Mouse (Mus musculus) liver, adult 2 months (tissue): ENCODE results near the gene Smug1. TPM values are rescaled to one million over a fixed set of nuclear protein-coding genes. Genes with fewer than 3 reads are reported as not detected.

Experiments
- DNase-seq: peaks from one replicate; pipeline ENCODE4 v3.0.0-alpha.2; 2011; ENCODE audit warnings: low read depth, low spot score; ENCODE audit errors: extremely low read depth
- H3K27ac ChIP-seq: fragments of 200-500 bp; replicated peaks from 2 replicates; pipeline ENCODE4 v1.5.1; 2012; ENCODE audit warnings: low read depth, mild to moderate bottlenecking, control low read depth, inconsistent platforms, low read length; ENCODE audit not compliant: insufficient read depth
- H3K27me3 ChIP-seq: fragments of 200-500 bp; 2 replicates; pipeline ENCODE4 v1.6.1; 2012; ENCODE audit warnings: mild to moderate bottlenecking, moderate library complexity, low read length, inconsistent platforms; ENCODE audit not compliant: control insufficient read depth, insufficient read depth
- H3K36me3 ChIP-seq: fragments of 200-500 bp; 2 replicates; pipeline ENCODE4 v1.6.1; 2012; ENCODE audit warnings: low read length, inconsistent platforms; ENCODE audit not compliant: control insufficient read depth, insufficient read depth
- H3K4me1 ChIP-seq: fragments of 200-500 bp; 2 replicates; pipeline ENCODE4 v1.6.1; 2011; ENCODE audit warnings: low read length; ENCODE audit not compliant: control insufficient read depth, insufficient read depth
- H3K4me3 ChIP-seq: fragments of 200-500 bp; 2 replicates; pipeline ENCODE4 v1.5.1; 2011; ENCODE audit warnings: low read depth, mild to moderate bottlenecking, control low read depth, low read length, moderate library complexity; ENCODE audit not compliant: insufficient read depth
- H3K79me2 ChIP-seq: fragments of 200-500 bp; 2 replicates; pipeline ENCODE4 v1.6.1; 2012; ENCODE audit warnings: inconsistent platforms, mild to moderate bottlenecking, low read length, moderate library complexity; ENCODE audit not compliant: control insufficient read depth, insufficient read depth
- H3K9ac ChIP-seq: fragments of 200-500 bp; 2 replicates; pipeline ENCODE4 v1.6.1; 2012; ENCODE audit warnings: low read depth, mild to moderate bottlenecking, control low read depth, inconsistent platforms, low read length
- CTCF ChIP-seq: fragments of 200-500 bp; IDR thresholded peaks from 2 replicates; pipeline ENCODE4 v1.5.1; 2011; ENCODE audit warnings: low read depth, low read length, control low read depth
- POLR2A ChIP-seq: fragments of 200-500 bp; IDR thresholded peaks from 2 replicates; pipeline ENCODE4 v1.6.1; 2011; ENCODE audit warnings: low read length, control low read depth; ENCODE audit not compliant: insufficient read depth; ENCODE audit errors: extremely low read depth
- WGBS: fragments of 180-500 bp; shearing (Covaris S2); methylation state at CpG from one replicate; pipeline ENCODE4 v1.1.7; 2018; 5-methylcytosine and 5-hydroxymethylcytosine counted together
- polyA plus RNA-seq: library from polyadenylated mRNA; depleted of rRNA; stranded (reverse); fragments of >200 nt; gene quantifications from 2 replicates; pipeline ENCODE4 v1.2.3, GENCODE M21; 2012
- total RNA-seq: library from RNA; depleted of rRNA; stranded (reverse); fragments of >200 nt; gene quantifications from 2 replicates; pipeline ENCODE4 v1.2.3, GENCODE M21; 2014

Gene Smug1
- total and polyA plus RNA-seq, 2 experiments, result 6.8 to 9.9 TPM

GRCm38 (mm10) chr15:103187803-103188202 lies 20.9 kb upstream of the Smug1 start:
- Histone ChIP-seq H3K36me3 (0 out of 2 replicates have a peak, but pooled peaks cover 3% of the 10 kb centered on the region), H3K27me3 (peaks cover 4% of the 10 kb centered on the region), H3K79me2 (no peaks in the 10 kb centered on the region), H3K9ac (no peak overlapping the region), H3K4me1 (peaks cover 3% of the 10 kb centered on the region; the same call in 1 of the 2 replicates), H3K27ac (no peak overlapping the region), H3K4me3 (no peak overlapping the region)
- DNase-seq, result no peak
- WGBS, result 92% methylated on average over 6 of the region's 6 CpGs
- TF ChIP-seq POLR2A (no peak), CTCF (no peak)

- Histone ChIP-seq H3K4me3 (no peak overlapping the region), H3K9ac (no peak overlapping the region), H3K36me3 (no peaks in the 10 kb centered on the region), H3K27ac (no peak overlapping the region), H3K79me2 (no peaks in the 10 kb centered on the region), H3K4me1 (peaks cover 3% of the 10 kb centered on the region; the same call in 1 of the 2 replicates), H3K27me3 (peaks cover 4% of the 10 kb centered on the region)
- TF ChIP-seq POLR2A, result no peak
- TF ChIP-seq CTCF, result peak; percentile 85
- 49% methylated on average over 19 of the region's 19 CpGs for WGBS
- DNase-seq, result peak; percentile 30
These were observed 18.7 kb upstream of the Smug1 start for GRCm38 (mm10) chr15:103185462-103186198.

GRCm38 (mm10) chr15:103183651-103184610 lies 17.0 kb upstream of the Smug1 start:
- H3K79me2 ChIP-seq, result no peaks in the 10 kb centered on the region
- WGBS, result 27% methylated on average over 25 of the region's 25 CpGs
- H3K9ac ChIP-seq, result no peak overlapping the region
- no peak overlapping the region for H3K27ac ChIP-seq
- H3K4me1 ChIP-seq, result peaks cover 3% of the 10 kb centered on the region; the same call in 1 of the 2 replicates
- no peak overlapping the region for H3K4me3 ChIP-seq
- H3K36me3 ChIP-seq, result no peaks in the 10 kb centered on the region
- DNase-seq, result no peak
- H3K27me3 ChIP-seq, result peaks cover 4% of the 10 kb centered on the region
- TF ChIP-seq CTCF (no peak), POLR2A (no peak)

GRCm38 (mm10) chr15:103183135-103183534 lies 16.2 kb upstream of the Smug1 start:
- H3K4me1 ChIP-seq, result peaks cover 3% of the 10 kb centered on the region; the same call in 1 of the 2 replicates
- H3K27me3 ChIP-seq, result peaks cover 4% of the 10 kb centered on the region
- H3K27ac ChIP-seq, result no peak overlapping the region
- H3K79me2 ChIP-seq, result no peaks in the 10 kb centered on the region
- 5% methylated on average over 21 of the region's 21 CpGs for WGBS
- no peak overlapping the region for H3K9ac ChIP-seq
- no peaks in the 10 kb centered on the region for H3K36me3 ChIP-seq
- TF ChIP-seq POLR2A, result no peak
- TF ChIP-seq CTCF, result peak; percentile 72
- DNase-seq, result no peak
- H3K4me3 ChIP-seq, result no peak overlapping the region

- Histone ChIP-seq H3K4me3 (peak overlapping the region; percentile 59; the same call in 1 of the 2 replicates), H3K36me3 (no peaks in the 10 kb centered on the region), H3K9ac (peak overlapping the region; percentile 22; the same call in 1 of the 2 replicates), H3K79me2 (no peaks in the 10 kb centered on the region), H3K27me3 (peaks cover 4% of the 10 kb centered on the region), H3K27ac (no peak overlapping the region), H3K4me1 (peaks cover 3% of the 10 kb centered on the region; the same call in 1 of the 2 replicates)
- peak; percentile 27 for DNase-seq
- no peak for TF ChIP-seq POLR2A
- TF ChIP-seq CTCF, result peak; percentile 100
- WGBS, result under 1% methylated on average over 41 of the region's 48 CpGs
These were observed 15.4 kb upstream of the Smug1 start for GRCm38 (mm10) chr15:103182166-103182790.
